Mouse (Mus musculus) cerebellum, adult 8-10 months (tissue): Measurements from ENCODE around the gene Kcnab3.
A peak's percentile ranks its signal among the peaks of the same experiment; 100 is the strongest.

Source experiments
- DNase-seq: peaks from one replicate; pipeline ENCODE4 v3.0.0; 2022

The Kcnab3 gene

GRCm38 (mm10) chr11:69332713-69333253 is 6.7 kb downstream of the Kcnab3 start:
- DNase-seq = no peak

DNA sequence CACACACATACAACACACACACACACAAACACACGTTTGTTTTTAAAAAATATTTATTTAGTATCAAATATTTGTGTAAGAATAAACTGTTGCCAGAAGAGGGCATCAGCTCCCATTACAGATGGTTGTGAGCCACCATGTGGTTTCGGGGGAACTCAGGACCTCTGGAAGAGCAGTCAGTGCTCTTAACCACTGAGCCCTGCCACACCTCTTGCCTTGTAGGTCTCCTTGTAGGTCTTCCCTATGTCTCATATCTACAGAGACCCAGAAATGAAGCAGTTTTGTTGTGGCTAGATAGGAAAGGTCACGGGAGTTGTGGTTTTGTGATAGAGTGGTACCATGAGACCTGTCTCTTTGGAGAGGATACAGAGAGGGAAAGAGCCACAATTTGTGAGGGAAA is 7.9 kb downstream of the Kcnab3 start:
- DNase-seq = no peak

DNA sequence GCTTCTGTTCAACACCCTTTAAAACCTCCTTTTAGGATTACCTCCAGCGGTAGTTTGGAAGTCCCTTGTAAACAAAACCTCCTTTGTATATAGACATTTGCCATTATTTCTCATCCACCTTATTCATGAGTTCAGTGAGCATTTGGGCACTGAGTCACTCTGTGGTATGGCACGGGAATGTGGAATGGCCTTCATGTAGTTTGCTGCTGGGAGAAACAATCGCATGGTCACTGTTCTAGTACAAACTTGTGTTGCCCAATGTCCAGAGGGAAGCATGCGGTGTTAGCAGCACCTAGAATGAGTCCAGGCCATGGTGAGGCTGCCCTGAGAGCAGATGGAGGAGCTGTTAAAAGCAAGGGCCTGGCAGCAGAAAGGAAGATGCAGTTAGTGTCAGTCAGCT is 8.7 kb downstream of the Kcnab3 start:
- no peak for DNase-seq

DNA sequence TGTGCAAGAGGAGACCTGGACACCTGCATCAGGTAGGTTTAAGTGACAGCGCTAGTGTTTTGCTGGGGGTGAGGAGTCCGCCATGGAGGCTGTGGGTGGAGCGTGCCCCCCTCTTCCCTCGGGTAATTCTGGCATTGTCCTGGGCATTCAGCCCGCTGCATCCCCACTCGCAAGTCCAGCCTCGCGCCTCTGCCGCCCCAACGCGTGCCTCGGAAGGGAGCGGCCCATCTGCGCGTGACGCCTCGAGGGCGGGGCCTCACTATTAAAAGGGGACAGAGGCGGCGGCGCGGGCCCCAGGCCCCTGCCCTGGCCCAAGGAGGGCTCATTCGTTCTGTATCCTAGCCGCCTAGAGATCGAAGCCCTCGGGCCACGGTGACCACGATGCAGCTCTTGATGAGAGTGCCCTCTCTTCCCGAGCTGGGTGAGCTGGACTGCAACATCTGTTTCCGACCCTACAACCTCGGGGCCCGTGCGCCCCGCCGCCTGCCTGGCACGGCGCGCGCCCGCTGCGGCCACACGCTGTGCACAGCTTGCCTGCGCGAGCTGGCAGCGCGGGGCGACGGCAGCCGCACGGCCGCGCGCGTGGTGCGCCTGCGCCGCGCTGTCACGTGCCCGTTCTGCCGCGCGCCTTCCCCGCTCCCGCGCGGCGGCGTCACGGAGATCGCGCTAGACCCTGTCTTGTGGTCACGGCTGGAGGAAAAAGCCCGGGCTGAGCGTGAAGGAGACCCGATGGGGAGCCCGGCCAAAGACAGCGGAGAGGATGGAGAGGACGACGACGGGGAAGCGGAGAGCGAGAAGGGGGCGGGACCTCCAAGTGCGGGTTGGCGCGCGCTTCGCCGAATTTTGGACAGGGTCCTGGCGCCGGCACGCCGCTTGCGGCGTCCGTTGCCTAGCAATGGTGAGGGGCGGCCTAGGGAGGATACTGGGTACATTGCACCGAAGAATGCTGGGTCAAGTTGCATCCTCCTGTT is 14.4 kb downstream of the Kcnab3 start, which contains the start of gene Rnf227:
TSS of gene Rnf227 (plus strand) at position 301 of the 971 bp plus-strand sequence.
- DNase-seq = peak; percentile 79

DNA sequence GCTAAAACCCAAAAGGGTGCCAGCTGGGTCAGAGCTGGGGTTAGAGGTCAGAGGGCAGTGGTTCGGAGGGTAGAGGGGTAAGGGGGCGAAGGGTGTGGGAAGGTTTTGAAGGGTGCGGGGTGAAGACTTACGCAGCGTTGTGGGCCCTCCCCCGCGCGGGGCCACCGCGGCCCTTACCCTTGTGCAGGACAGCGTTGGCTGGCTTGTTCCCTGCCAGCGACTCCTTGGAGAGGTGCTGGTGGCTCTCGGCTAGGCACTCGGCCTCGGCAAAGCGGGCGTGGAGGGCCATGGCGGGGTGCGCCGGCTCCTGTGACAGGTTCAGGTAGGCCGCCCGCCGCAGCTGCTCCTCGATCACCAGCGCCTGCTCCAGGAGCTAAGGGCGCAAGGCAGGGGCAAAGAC is 20.4 kb downstream of the Kcnab3 start:
- no peak for DNase-seq

DNA sequence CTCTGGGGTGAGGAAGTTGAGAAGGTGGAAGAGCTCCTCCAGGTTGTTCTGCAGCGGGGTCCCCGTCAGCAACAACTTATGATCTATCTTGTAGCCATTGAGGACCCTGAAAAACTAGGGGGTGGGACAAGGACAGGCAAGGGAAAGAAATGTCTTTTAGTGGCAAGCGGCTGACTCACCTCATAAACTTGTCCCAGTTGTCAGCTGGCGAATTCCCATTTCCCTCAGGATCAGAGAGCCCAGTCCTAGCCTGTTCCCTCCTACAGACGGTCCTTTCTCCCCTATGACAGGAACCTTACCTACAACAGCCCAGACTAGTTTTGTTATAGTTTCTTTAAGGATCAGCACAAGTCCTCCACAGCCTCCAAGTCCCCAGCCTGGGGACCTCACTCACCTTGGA is 30.5 kb downstream of the Kcnab3 start:
- no peak for DNase-seq

DNA sequence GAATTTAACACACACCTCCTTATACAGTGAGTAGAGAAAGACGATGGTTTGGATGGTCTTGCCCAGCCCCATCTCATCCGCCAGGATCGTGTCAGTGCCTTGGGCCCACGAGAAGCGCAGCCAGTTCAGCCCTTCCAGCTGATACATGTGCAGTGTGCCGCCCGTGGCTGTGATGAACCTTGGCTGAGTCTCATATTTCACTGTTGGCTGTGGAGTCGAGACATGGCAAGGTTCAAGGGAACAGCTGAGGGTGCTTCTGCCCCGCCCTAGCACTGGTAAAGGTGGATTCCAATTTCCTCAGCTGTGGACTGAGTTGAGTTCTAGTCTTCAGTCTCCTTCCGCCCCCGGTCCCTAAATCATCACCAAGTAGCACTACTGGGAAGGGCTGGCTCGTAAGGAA is 31.6 kb downstream of the Kcnab3 start:
- no peak for DNase-seq

DNA sequence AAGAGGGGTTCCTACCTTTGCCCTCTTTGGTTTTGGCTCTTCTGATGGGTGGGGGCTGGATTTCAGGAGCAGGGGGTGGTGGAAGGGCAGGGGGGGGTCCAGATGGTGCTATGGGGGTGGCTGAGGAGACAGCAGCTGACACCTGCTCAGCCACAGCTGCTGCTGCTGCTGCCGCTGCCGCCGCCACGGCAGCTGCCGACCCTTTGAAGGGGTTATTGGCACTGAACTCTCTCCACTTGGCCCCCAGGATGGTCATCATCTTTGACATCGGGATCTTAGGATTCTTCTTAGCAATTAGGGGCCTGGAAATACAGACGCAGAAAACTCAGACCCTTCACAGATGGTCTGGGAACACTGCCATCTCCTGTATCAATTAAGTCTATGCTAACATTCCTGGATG is 36.0 kb downstream of the Kcnab3 start:
- DNase-seq = no peak

GRCm38 (mm10) chr11:69362479-69362878 is 36.4 kb downstream of the Kcnab3 start:
- no peak for DNase-seq

DNA sequence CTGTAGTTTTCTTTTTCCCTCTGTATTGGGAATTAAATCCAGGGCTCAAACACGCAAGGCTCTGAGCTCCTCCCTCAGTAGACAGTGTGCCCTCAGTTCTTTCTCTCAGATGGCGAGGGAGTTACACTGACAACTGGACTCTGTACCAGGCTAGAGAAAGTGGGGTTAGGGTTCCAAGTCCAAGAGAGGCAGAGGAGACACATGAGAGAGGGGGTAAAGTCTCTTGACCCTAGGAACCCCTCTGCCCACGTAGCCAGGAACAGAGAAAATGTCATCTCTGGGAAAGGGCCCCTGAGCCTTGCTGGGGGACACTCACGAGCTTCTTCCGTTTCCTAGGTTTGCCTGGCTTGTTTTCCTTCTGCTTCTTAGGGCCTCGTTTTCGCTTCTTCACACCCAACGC is 38.3 kb downstream of the Kcnab3 start:
- no peak for DNase-seq

- DNase-seq = peak; percentile 87
Measured at GRCm38 (mm10) chr11:69364910-69365309, 38.9 kb downstream of the Kcnab3 start.

GRCm38 (mm10) chr11:69365722-69366121 is 39.7 kb downstream of the Kcnab3 start:
- DNase-seq = no peak

DNA sequence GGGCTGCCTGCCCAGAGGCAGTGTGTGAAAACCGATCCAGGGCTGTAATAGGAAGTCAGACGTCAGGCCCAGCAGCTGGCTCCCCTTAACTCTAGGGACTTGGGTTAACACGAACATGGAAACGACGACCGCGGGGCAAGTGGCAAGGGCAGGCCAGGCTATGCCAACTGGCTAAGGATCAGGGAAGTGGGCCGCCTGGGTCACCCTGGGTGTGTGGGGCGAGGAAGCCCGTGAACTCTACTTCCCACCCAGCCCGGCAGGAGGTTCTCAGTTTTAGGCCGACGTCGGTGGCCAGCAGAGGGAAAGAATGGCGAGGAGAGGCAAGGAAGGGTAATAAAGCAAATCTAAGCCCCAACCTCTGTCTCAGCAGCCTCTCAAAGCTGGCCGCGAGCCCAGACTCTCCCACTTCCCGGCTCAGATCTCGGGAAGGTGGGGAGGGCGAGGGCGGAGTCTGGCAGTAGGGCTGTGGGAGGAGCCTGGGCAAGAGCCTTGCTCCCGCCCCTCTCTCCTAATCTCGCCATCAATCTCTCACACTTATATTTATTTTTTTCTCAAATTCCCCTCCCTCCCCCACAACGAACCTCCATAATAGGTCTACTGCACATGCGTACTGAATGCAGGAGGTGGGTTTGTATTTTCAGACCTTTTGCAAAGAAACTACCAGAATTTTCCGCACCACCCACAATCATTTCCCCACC is 40.2 kb downstream of the Kcnab3 start:
- peak; percentile 77 for DNase-seq

GRCm38 (mm10) chr11:69366855-69367615 is 41.0 kb downstream of the Kcnab3 start:
- peak; percentile 29 for DNase-seq

DNA sequence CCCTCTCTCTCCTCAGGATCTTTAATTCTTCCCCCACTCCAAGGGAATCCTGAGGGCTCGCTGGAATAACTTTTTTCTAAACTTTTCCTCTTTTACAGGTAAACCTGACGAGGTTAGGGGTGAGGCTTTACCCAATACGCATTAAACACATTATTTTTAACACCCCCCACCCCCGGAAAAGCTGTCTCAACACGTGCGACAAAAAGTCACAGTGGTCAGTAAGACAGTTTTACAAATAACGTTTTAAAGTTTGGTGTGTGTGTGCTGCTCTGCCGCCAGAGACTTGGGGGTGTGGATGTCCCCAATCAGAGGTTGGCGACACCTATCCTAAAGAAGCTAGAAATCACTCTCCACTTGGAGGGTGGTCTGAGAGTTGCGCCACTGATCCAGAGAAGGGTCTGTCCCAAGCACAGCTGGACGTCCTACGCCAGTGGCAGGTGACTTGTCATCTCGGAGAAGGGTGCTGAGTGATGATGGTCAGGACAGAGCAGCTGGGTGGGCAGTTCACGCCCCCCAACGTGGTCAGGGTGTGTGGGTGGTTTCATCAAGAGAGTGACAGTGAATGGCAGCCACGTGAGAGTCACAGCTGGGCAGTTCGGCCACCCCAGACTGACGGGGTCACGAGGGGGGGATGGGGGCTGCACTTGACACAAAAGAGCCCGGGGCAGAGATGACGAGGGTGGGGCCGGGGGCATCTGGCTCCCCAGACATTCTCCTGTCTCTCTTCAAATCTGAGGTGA is 41.7 kb downstream of the Kcnab3 start:
- DNase-seq = peak; percentile 35

- DNase-seq = peak; percentile 50
Measured at GRCm38 (mm10) chr11:69368356-69369214, 42.5 kb downstream of the Kcnab3 start.

GRCm38 (mm10) chr11:69369215-69369989 is 43.3 kb downstream of the Kcnab3 start, which contains the start of gene Chd3:
Chd3 (minus strand) TSS chr11:69369406.
- DNase-seq = no peak

GRCm38 (mm10) chr11:69369990-69370816 is 44.1 kb downstream of the Kcnab3 start:
- DNase-seq = no peak

- DNase-seq = no peak
Measured at GRCm38 (mm10) chr11:69370817-69371215, 44.8 kb downstream of the Kcnab3 start.
